9 mouse cellular contexts compared by ENCODE assay signal in the genomic region with DNA sequence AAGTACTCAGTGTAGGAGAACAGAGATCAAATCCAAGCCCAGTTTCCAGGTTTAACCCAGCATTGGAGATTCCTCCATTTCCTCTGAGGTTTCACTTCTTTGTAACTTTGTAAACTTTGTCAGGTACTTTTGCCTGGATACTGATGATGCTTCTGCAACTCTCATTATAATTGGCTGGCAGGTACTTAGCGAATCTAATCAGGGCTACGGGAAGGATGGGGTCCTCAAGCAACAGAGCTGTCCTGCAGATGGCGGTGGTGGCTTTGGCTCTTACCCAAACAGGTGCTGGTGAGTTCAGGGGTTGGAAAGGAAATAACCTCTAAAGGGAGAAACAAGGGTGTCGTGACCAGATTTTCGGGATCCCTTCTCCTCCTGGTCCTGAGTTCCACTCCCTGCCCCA. TPM values are rescaled to one million over a fixed set of nuclear protein-coding genes. Genes with fewer than 3 reads are reported as not detected.
A peak's percentile ranks its signal among the peaks of the same experiment; 100 is the strongest.
DNase-seq lines count a peak whose midpoint lies in the region; TF ChIP-seq lines count a peak whose summit lies in the region.
"Had no signal": no experiment of that assay in that cellular context is flagged by ENCODE, and none has a peak within 500 bp of the region (broad histone marks: within the 10 kb centered on the region; RNA-seq: fewer than 3 reads in every experiment).

No protein-coding gene starts in this region.

- H3K27me3 ChIP-seq in CH12.LX (replicated peaks): no peaks in the 10 kb centered on the region

- peak overlapping the region; percentile 80 for H3K4me2 ChIP-seq in CH12.LX (ENCODE audit: insufficient read depth, low read depth, poor library complexity, severe bottlenecking)

- H3K27ac ChIP-seq in CH12.LX (ENCODE audit: insufficient read depth, low read depth): no peak overlapping the region

- TF ChIP-seq RAD21 in CH12.LX (IDR thresholded peaks at IDR 0.05; ENCODE audit: low read depth, low read length): peak; percentile 64

- DNase-seq in heart, adult 18-20 months: peak; percentile 51 to 62
- no peak for DNase-seq in heart, postnatal 25 days (ENCODE audit: low spot score)
- peak; percentile 95 for DNase-seq in CH12.LX (ENCODE audit: extremely low read depth)
- DNase-seq in cerebellum, adult 9-11 months: peak; percentile 2
- DNase-seq in heart, postnatal 4 days: peak; percentile 28
- peak; percentile 1 to 4 for DNase-seq in layer of hippocampus, postnatal 36 days
- peak; percentile 35 for DNase-seq in right cerebral cortex, adult 18-20 months
- DNase-seq in ovary, postnatal 36 days (ENCODE audit: low spot score): no peak

- H3K4me1 ChIP-seq in CH12.LX (ENCODE audit: control insufficient read depth in 1 of 2, insufficient read depth in 2 of 2): peaks cover 0 to 13% of the 10 kb centered on the region in 2 experiments; a peak in 2 of 4 replicates

- H3K9ac ChIP-seq in CH12.LX (ENCODE audit: insufficient read depth, low read depth): peak overlapping the region; percentile 88

- no peak for TF ChIP-seq EP300 in CH12.LX (IDR thresholded peaks at IDR 0.05; ENCODE audit: low read length)

- TF ChIP-seq POLR2A in CH12.LX (IDR thresholded peaks at IDR 0.05; ENCODE audit: low read depth, low read length): peak; percentile 63

- dilution Hi-C loops in CH12.LX (cut with MboI; ENCODE audit: extremely low pct_ligation_motif_present, extremely low pct_unique_long_range_greater_than_20kb, low sequenced_read_pairs): no loop called here

- H3K9me3 ChIP-seq in CH12.LX (replicated peaks; ENCODE audit: low read length): peaks cover 2% of the 10 kb centered on the region

- in situ Hi-C loops in CH12.LX (cut with MboI; ENCODE audit: low pct_ligation_motif_present, low pct_unique_long_range_greater_than_20kb, low sequenced_read_pairs): no loop called here

- H3K79me2 ChIP-seq in CH12.LX (replicated peaks; ENCODE audit: control insufficient read depth, extremely low read depth, insufficient read depth, poor library complexity, severe bottlenecking): no peaks in the 10 kb centered on the region

- intact Hi-C loops in heart, postnatal 25 days (cut with DNase I): no loop called here

- H3K36me3 ChIP-seq in CH12.LX (replicated peaks in 1 of 2; ENCODE audit: control insufficient read depth in 1 of 2, insufficient read depth in 1 of 2, low read length in 1 of 2): peaks cover 0 to 4% of the 10 kb centered on the region in 2 experiments

- H3K4me3 ChIP-seq in CH12.LX (replicated peaks in 1 of 3; ENCODE audit: low read depth in 2 of 3, low read length in 2 of 3, poor library complexity in 1 of 3): peak overlapping the region; percentile 58 to 65 (median 59)

- peak in 1 of 2 experiments; percentile 69; a peak in 2 of 4 replicates for TF ChIP-seq CTCF in CH12.LX (conservative IDR thresholded peaks at IDR 0.05 in 1 of 2, IDR thresholded peaks at IDR 0.05 in 1 of 2; ENCODE audit: low read depth in 2 of 2, low read length in 2 of 2)

TF ChIP-seq in CH12.LX, 34 proteins besides CTCF, POLR2A, EP300 and RAD21:
- TF ChIP-seq BHLHE40 (IDR thresholded peaks at IDR 0.05; ENCODE audit: low read depth, low read length) (peak; percentile 35; the same call in 1 of the 2 replicates), MYC (IDR thresholded peaks at IDR 0.05; ENCODE audit: low read depth, low read length) (no peak), USF1 (IDR thresholded peaks at IDR 0.05; ENCODE audit: low read depth, low read length) (no peak), HCFC1 (IDR thresholded peaks at IDR 0.05; ENCODE audit: low read depth, low read length) (no peak), ETS1 (conservative IDR thresholded peaks at IDR 0.05; ENCODE audit: low read depth, low read length) (peak; percentile 42; the same call in 1 of the 2 replicates), MEF2A (IDR thresholded peaks at IDR 0.05; ENCODE audit: borderline replicate concordance, low read depth, low read length) (peak; percentile 31; the same call in 1 of the 2 replicates), NELFE (IDR thresholded peaks at IDR 0.05; ENCODE audit: low read depth, low read length) (peak; percentile 55; the same call in 1 of the 2 replicates), TCF12 (IDR thresholded peaks at IDR 0.05; ENCODE audit: low read depth, low read length) (peak; percentile 61), SIN3A (IDR thresholded peaks at IDR 0.05; ENCODE audit: low read length) (no peak), CHD1 (IDR thresholded peaks at IDR 0.05; ENCODE audit: low read depth, low read length) (no peak), CHD2 (IDR thresholded peaks at IDR 0.05; ENCODE audit: low read length) (peak; percentile 98), NRF1 (IDR thresholded peaks at IDR 0.05; ENCODE audit: low read depth, low read length) (no peak; the same call in 1 of the 2 replicates), TBP (conservative IDR thresholded peaks at IDR 0.05; ENCODE audit: low read depth, low read length) (peak; percentile 92), E2F4 (IDR thresholded peaks at IDR 0.05; ENCODE audit: insufficient replicate concordance, low read depth, low read length) (no peak), MAZ (IDR thresholded peaks at IDR 0.05; ENCODE audit: low read depth, low read length) (no peak), IRF4 (IDR thresholded peaks at IDR 0.05; ENCODE audit: low read depth, low read length) (peak; percentile 81), MXI1 (IDR thresholded peaks at IDR 0.05; ENCODE audit: low read depth, low read length) (no peak), POLR2AphosphoS2 (IDR thresholded peaks at IDR 0.05; ENCODE audit: low read depth, low read length) (no peak), RCOR1 (conservative IDR thresholded peaks at IDR 0.05; ENCODE audit: low read depth, low read length) (no peak), ZC3H11A (IDR thresholded peaks at IDR 0.05; ENCODE audit: low read depth, low read length) (no peak), ZMIZ1 (IDR thresholded peaks at IDR 0.05; ENCODE audit: low read depth, low read length) (peak; percentile 94), SMC3 (IDR thresholded peaks at IDR 0.05; ENCODE audit: low read depth, low read length) (peak; percentile 29; the same call in 1 of the 2 replicates), ELF1 (IDR thresholded peaks at IDR 0.05; ENCODE audit: low read depth, low read length) (peak; percentile 42; the same call in 1 of the 2 replicates), USF2 (conservative IDR thresholded peaks at IDR 0.05; ENCODE audit: low read depth, low read length) (no peak), KAT2A (IDR thresholded peaks at IDR 0.05; ENCODE audit: insufficient replicate concordance, low read length) (no peak)
TF ChIP-seq in CH12.LX: peak in this region for 11.

RNA-seq across cellular contexts. Expression of a gene that starts 9.6 kb away (rescaled TPM):
- not detected for total RNA-seq in heart, adult 18-20 months (2021)
- total RNA-seq in heart, postnatal 25 days (2021): not detected
- total RNA-seq in CH12.LX (2012; rRNA removed): not detected in 2 replicates
- total RNA-seq in CH12.LX (2014; rRNA removed): not detected in 2 replicates
- not detected in 2 replicates for polyA plus RNA-seq in CH12.LX (2012; ENCODE audit: insufficient read length, low read depth)
- total RNA-seq in heart, postnatal 4 days (2021): not detected
- total RNA-seq in layer of hippocampus, postnatal 36 days (2021): not detected
- polyA plus RNA-seq: limb, embryonic 14.5 days had no signal

RNA-seq across cellular contexts. Expression of a gene that starts 16.8 kb away (rescaled TPM):
- total RNA-seq in heart, adult 18-20 months (2021): not detected
- total RNA-seq in heart, postnatal 25 days (2021): not detected
- total RNA-seq in CH12.LX (2012; rRNA removed) (0.21 TPM in 1 of 2 replicates, not detected in the other), CH12.LX (2014; rRNA removed) (not detected in 2 replicates)
- 0.44 and 0.70 TPM in 2 replicates for polyA plus RNA-seq in CH12.LX (2012; ENCODE audit: insufficient read length, low read depth)
- not detected for total RNA-seq in heart, postnatal 4 days (2021)
- total RNA-seq in layer of hippocampus, postnatal 36 days (2021): not detected
- polyA plus RNA-seq: limb, embryonic 14.5 days had no signal

RNA-seq across cellular contexts. Expression of a gene that starts 23.3 kb away (rescaled TPM):
- total RNA-seq in heart, adult 18-20 months (2021): 1 to 10 TPM; 4.1 to 5.4 TPM
- 1 to 10 TPM; 3.0 to 3.2 TPM for total RNA-seq in heart, postnatal 25 days (2021)
- total RNA-seq in CH12.LX (2012; rRNA removed) (72.2 and 88.6 TPM in 2 replicates), CH12.LX (2014; rRNA removed) (71.7 and 72.8 TPM in 2 replicates)
- 46.1 and 49.0 TPM in 2 replicates for polyA plus RNA-seq in CH12.LX (2012; ENCODE audit: insufficient read length, low read depth)
- 1 to 10 TPM; 1.5 to 2.0 TPM for total RNA-seq in heart, postnatal 4 days (2021)
- 1 to 10 TPM; 1.5 to 2.0 TPM for total RNA-seq in layer of hippocampus, postnatal 36 days (2021)

RNA-seq across cellular contexts. Expression of a gene that starts 26.8 kb away (rescaled TPM):
- not detected for total RNA-seq in heart, adult 18-20 months (2021)
- not detected for total RNA-seq in heart, postnatal 25 days (2021)
- total RNA-seq in CH12.LX (2012; rRNA removed): not detected in 2 replicates
- total RNA-seq in CH12.LX (2014; rRNA removed): not detected in 2 replicates
- polyA plus RNA-seq in CH12.LX (2012; ENCODE audit: insufficient read length, low read depth): not detected in 2 replicates
- not detected for total RNA-seq in heart, postnatal 4 days (2021)
- total RNA-seq in layer of hippocampus, postnatal 36 days (2021): not detected
- polyA plus RNA-seq: limb, embryonic 14.5 days had no signal

RNA-seq across cellular contexts. Expression of a gene that starts 33.8 kb away (rescaled TPM):
- not detected for total RNA-seq in heart, adult 18-20 months (2021)
- not detected for total RNA-seq in heart, postnatal 25 days (2021)
- total RNA-seq in CH12.LX (2012; rRNA removed) (not detected in 2 replicates), CH12.LX (2014; rRNA removed) (not detected in 2 replicates)
- not detected in 2 replicates for polyA plus RNA-seq in CH12.LX (2012; ENCODE audit: insufficient read length, low read depth)
- total RNA-seq in heart, postnatal 4 days (2021): not detected
- total RNA-seq in layer of hippocampus, postnatal 36 days (2021): not detected
- polyA plus RNA-seq: limb, embryonic 14.5 days had no signal

Comparison
In these comparisons a context has a peak if more than half of its experiments do, and no peak if none do; other contexts are left out.
1. DNase-seq: peak in heart, adult 18-20 months (2 of 2), CH12.LX (single experiment), cerebellum, adult 9-11 months (single experiment), heart, postnatal 4 days (single experiment), layer of hippocampus, postnatal 36 days (2 of 2) and right cerebral cortex, adult 18-20 months (single experiment); none in heart, postnatal 25 days (single experiment) and ovary, postnatal 36 days (single experiment).
2. RNA of a gene that starts 23.3 kb away (total RNA-seq): 71.7 to 88.6 TPM in CH12.LX; 4.1 to 5.4 TPM in heart, adult 18-20 months, 3.0 to 3.2 TPM in heart, postnatal 25 days, 1.5 to 2.0 TPM in layer of hippocampus, postnatal 36 days and 1.5 to 2.0 TPM in heart, postnatal 4 days; every median in the first group is over 10 times any median in the second.